Mouse (Mus musculus): ENCODE measurements at regions not wholly inside any gene's neighbourhood (a gene's known extent, or its start where the extent isn't known, plus 50 kb on each side); places are given as distances from the start of the nearest gene placed in this dataset.

- DNase-seq (ENCODE audit: low read depth, low spot score), result no peak
Measured at GRCm38 (mm10) chr1:92341846-92342540, 131.7 kb downstream of the Ndufa10 start.

GRCm38 (mm10) chr1:92340644-92341043 is 133.0 kb downstream of the Ndufa10 start:
- no peak for DNase-seq (ENCODE audit: low read depth, low spot score)

GRCm38 (mm10) chr1:92338589-92338988 is 135.1 kb downstream of the Ndufa10 start:
- DNase-seq (ENCODE audit: low read depth, low spot score), result no peak

- DNase-seq (ENCODE audit: low read depth, low spot score), result peak; percentile 34
Measured at GRCm38 (mm10) chr1:92337450-92337849, 136.2 kb downstream of the Ndufa10 start.

GRCm38 (mm10) chr1:92332248-92332584 is 136.7 kb upstream of the Hdac4 start:
- no peak for DNase-seq (ENCODE audit: low read depth, low spot score)

- DNase-seq (ENCODE audit: low read depth, low spot score), result no peak
Measured at GRCm38 (mm10) chr1:92331559-92332247, 136.2 kb upstream of the Hdac4 start.

- no peak for DNase-seq (ENCODE audit: low read depth, low spot score)
Measured at GRCm38 (mm10) chr1:92330181-92330580, 134.7 kb upstream of the Hdac4 start.

- DNase-seq (ENCODE audit: low read depth, low spot score), result no peak
Measured at GRCm38 (mm10) chr1:92329491-92329890, 134.0 kb upstream of the Hdac4 start.

- no peak for DNase-seq (ENCODE audit: low read depth, low spot score)
Measured at GRCm38 (mm10) chr1:92327141-92327540, 131.6 kb upstream of the Hdac4 start.

GRCm38 (mm10) chr1:92325281-92325680 is 129.8 kb upstream of the Hdac4 start:
- DNase-seq (ENCODE audit: low read depth, low spot score), result no peak

- no peak for DNase-seq (ENCODE audit: low read depth, low spot score)
Measured at GRCm38 (mm10) chr1:92324091-92324950, 128.8 kb upstream of the Hdac4 start.

GRCm38 (mm10) chr1:92317131-92317530 is 121.6 kb upstream of the Hdac4 start:
- no peak for DNase-seq (ENCODE audit: low read depth, low spot score)

- DNase-seq (ENCODE audit: low read depth, low spot score), result no peak
Measured at GRCm38 (mm10) chr1:92316191-92316723, 120.8 kb upstream of the Hdac4 start.

GRCm38 (mm10) chr1:92313001-92313597 is 117.6 kb upstream of the Hdac4 start:
- DNase-seq (ENCODE audit: low read depth, low spot score), result no peak

GRCm38 (mm10) chr1:92309883-92310282 is 114.4 kb upstream of the Hdac4 start:
- DNase-seq (ENCODE audit: low read depth, low spot score), result no peak

GRCm38 (mm10) chr1:92309381-92309780 is 113.9 kb upstream of the Hdac4 start:
- DNase-seq (ENCODE audit: low read depth, low spot score), result no peak

GRCm38 (mm10) chr1:92308537-92308936 is 113.0 kb upstream of the Hdac4 start:
- no peak for DNase-seq (ENCODE audit: low read depth, low spot score)

- no peak for DNase-seq (ENCODE audit: low read depth, low spot score)
Measured at GRCm38 (mm10) chr1:92306042-92306441, 110.5 kb upstream of the Hdac4 start.

GRCm38 (mm10) chr1:92299041-92299440 is 103.5 kb upstream of the Hdac4 start:
- DNase-seq (ENCODE audit: low read depth, low spot score), result no peak

- DNase-seq (ENCODE audit: low read depth, low spot score), result no peak
Measured at GRCm38 (mm10) chr1:92292681-92293380, 97.3 kb upstream of the Hdac4 start.

GRCm38 (mm10) chr1:92286966-92287342 is 91.5 kb upstream of the Hdac4 start:
- no peak for DNase-seq (ENCODE audit: low read depth, low spot score)

Data from forelimb bud, embryonic 11.5 days (tissue).